Mouse (Mus musculus) lung, embryonic 14.5 days (tissue): ENCODE results near the gene Il4i1. TPM values are rescaled to one million over a fixed set of nuclear protein-coding genes. Genes with fewer than 3 reads are reported as not detected.

Source experiments
- ATAC-seq: fragments of 200-750 bp; cut with Nextera tagmentation; 2 replicates; pipeline ENCODE4 v1.8.0; 2017; ENCODE audit warnings: mild to moderate bottlenecking, moderate TSS enrichment, moderate library complexity; ENCODE audit not compliant: insufficient read depth
- DNase-seq: peaks from one replicate; pipeline ENCODE4 v3.0.0-alpha.2; 2015
- H3K27ac ChIP-seq: fragments of 300-500 bp; sonication (generic); 2 replicates; pipeline ENCODE4 v1.5.1; 2014; ENCODE audit warnings: low read depth, mild to moderate bottlenecking, moderate library complexity
- H3K27me3 ChIP-seq: fragments of 300-500 bp; sonication (generic); 2 replicates; pipeline ENCODE4 v1.6.1; 2014; ENCODE audit warnings: low read length, control low read depth; ENCODE audit not compliant: insufficient read depth
- H3K36me3 ChIP-seq: fragments of 300-500 bp; sonication (generic); 2 replicates; pipeline ENCODE4 v1.6.1; 2014; ENCODE audit warnings: control low read depth; ENCODE audit not compliant: insufficient read depth
- H3K4me1 ChIP-seq: fragments of 300-500 bp; sonication (generic); 2 replicates; pipeline ENCODE4 v1.6.1; 2014; ENCODE audit warnings: antibody characterized with exemption, control low read depth; ENCODE audit not compliant: insufficient read depth
- H3K4me2 ChIP-seq: fragments of 300-500 bp; sonication (generic); 2 replicates; pipeline ENCODE4 v1.6.1; 2014; ENCODE audit warnings: mild to moderate bottlenecking
- H3K4me3 ChIP-seq: fragments of 300-500 bp; sonication (generic); 2 replicates; pipeline ENCODE4 v1.5.1; 2014; ENCODE audit warnings: low read depth, low read length
- H3K9ac ChIP-seq: fragments of 300-500 bp; sonication (generic); 2 replicates; pipeline ENCODE4 v1.6.1; 2014
- H3K9me3 ChIP-seq: fragments of 300-500 bp; sonication (generic); 2 replicates; pipeline ENCODE4 v1.6.1; 2016; ENCODE audit warnings: low read depth, low read length, control low read depth
- CTCF ChIP-seq: IDR thresholded peaks from 2 replicates; pipeline ENCODE4 v1.5.1; 2016; ENCODE audit warnings: antibody characterized with exemption, low read depth
- WGBS: fragments of 180-500 bp; shearing (Covaris S2); extraction: QIAGEN DNeasy Blood & Tissue Kit; methylation state at CpG from one replicate; pipeline ENCODE4 v1.1.7; 2014; 5-methylcytosine and 5-hydroxymethylcytosine counted together
- polyA plus RNA-seq: library from polyadenylated mRNA; unstranded; fragments of >200 nt; fragmentation: Nextera tagmentation; extraction: Ambion mirVana; gene quantifications from 2 replicates; pipeline ENCODE4 v1.2.1, GENCODE M21; 2014

Il4i1 gene
- polyA plus RNA-seq, 1 experiment from 2014 or later = 0.93 TPM

DNA sequence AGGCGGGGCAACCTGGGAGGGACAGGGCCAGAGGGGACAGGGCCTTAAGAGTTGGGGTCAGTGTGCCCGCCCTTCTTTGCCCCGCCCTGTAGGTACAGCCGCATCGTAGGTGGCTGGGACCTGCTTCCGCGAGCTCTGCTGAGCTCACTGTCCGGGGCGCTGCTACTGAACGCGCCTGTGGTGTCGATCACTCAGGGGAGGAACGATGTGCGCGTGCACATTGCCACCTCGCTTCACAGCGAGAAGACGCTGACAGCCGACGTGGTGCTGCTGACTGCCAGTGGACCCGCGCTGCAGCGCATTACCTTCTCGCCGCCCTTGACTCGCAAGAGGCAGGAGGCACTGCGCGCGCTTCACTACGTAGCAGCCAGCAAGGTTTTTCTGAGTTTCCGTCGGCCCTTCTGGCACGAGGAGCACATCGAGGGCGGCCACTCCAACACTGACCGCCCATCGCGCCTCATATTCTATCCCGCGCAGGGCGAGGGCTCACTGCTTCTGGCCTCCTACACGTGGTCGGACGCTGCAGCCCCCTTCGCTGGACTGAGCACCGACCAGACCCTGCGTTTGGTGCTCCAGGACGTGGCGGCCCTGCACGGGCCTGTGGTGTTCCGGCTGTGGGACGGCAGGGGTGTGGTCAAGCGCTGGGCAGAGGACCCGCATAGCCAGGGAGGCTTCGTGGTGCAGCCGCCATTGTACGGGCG lies 23.5 kb downstream of the Il4i1 start:
- ATAC-seq (peak; percentile 58), DNase-seq (peak; percentile 66)
- Histone ChIP-seq H3K9me3 (no peaks in the 10 kb centered on the region), H3K4me1 (no peaks in the 10 kb centered on the region), H3K36me3 (peaks cover 40% of the 10 kb centered on the region), H3K9ac (peak overlapping the region; percentile 27), H3K27me3 (peaks cover 15% of the 10 kb centered on the region), H3K27ac (no peak overlapping the region), H3K4me2 (peak overlapping the region; percentile 59), H3K4me3 (peak overlapping the region; percentile 30)
- no peak for TF ChIP-seq CTCF
- WGBS = 1% methylated on average over 58 of the region's 58 CpGs

- H3K27ac ChIP-seq = no peak overlapping the region
- peaks cover 15% of the 10 kb centered on the region for H3K27me3 ChIP-seq
- H3K4me2 ChIP-seq = peak overlapping the region; percentile 59; the same call in 1 of the 2 replicates
- no peaks in the 10 kb centered on the region for H3K9me3 ChIP-seq
- whole genome bisulfite sequencing = 51% methylated on average over 14 of the region's 14 CpGs
- no peak overlapping the region; the same call in 1 of the 2 replicates for H3K4me3 ChIP-seq
- H3K4me1 ChIP-seq = no peaks in the 10 kb centered on the region
- peaks cover 47% of the 10 kb centered on the region for H3K36me3 ChIP-seq
- ATAC-seq = no peak
- TF ChIP-seq CTCF = no peak
- H3K9ac ChIP-seq = no peak overlapping the region
- no peak for DNase-seq
These were observed 24.2 kb downstream of the Il4i1 start for GRCm38 (mm10) chr7:44840426-44840825.

DNA sequence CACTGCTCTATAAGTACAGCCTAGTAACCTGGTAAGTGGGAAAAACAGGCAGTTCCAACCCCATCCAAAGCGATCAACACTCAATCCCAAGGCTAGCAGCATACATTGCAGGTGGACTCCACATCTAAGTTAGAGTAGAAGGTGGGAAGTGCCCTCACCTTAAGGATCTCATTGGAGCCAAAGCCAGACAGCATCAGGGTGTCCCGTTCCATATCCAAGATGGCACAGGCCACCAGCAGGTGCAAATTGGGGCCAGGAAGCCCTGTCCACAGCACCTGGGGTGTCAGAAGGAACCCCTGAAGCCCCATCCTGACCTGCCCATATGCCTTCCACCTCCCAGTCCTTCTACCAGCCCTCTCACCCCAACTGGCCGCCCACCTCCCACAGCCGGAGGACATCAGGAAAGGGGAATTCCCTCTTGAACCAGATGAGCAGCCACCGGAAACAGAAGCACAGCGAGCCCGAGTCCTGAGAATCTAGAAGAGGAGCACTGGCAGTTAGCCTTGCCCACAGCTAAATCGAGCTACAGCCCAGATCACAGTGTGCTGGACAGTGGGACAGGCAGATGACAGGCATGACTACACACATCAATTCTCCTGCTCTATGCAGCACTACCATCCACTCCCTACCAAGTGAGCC lies 25.8 kb downstream of the Il4i1 start:
- H3K4me3 ChIP-seq = no peak overlapping the region
- H3K9me3 ChIP-seq = no peaks in the 10 kb centered on the region
- no peak for ATAC-seq
- no peaks in the 10 kb centered on the region for H3K4me1 ChIP-seq
- peaks cover 62% of the 10 kb centered on the region for H3K36me3 ChIP-seq
- no peak for DNase-seq
- H3K9ac ChIP-seq = no peak overlapping the region
- 83% methylated on average over 8 of the region's 8 CpGs for WGBS
- H3K27me3 ChIP-seq = peaks cover 15% of the 10 kb centered on the region
- no peak overlapping the region for H3K27ac ChIP-seq
- no peak overlapping the region for H3K4me2 ChIP-seq
- TF ChIP-seq CTCF = no peak

DNA sequence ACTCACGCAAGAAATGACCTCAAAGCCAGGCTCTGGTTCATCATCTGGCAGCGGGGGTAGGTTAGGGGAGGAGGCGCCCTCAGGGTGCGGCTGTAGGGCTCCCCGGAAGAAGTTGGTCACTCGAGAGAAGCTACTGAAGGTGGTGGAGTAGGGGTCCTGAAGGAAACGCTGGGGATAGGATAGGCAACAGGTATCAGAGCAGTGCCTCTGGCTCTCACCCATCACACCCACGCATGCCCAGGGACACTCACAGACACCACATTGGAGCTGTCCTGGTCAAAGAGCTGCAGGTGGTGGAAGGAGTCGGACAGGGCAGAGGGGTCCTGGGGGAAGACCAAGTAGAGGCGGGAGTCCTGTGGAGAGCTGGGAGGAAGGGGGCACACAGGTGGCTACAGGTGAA lies 28.8 kb downstream of the Il4i1 start:
- WGBS = 90% methylated on average over 10 of the region's 10 CpGs
- H3K4me3 ChIP-seq = no peak overlapping the region
- ATAC-seq (no peak), DNase-seq (no peak)
- peaks cover 7% of the 10 kb centered on the region; the same call in 1 of the 2 replicates for H3K4me1 ChIP-seq
- no peak overlapping the region for H3K27ac ChIP-seq
- H3K27me3 ChIP-seq = peaks cover 7% of the 10 kb centered on the region; the same call in 1 of the 2 replicates
- peaks cover 62% of the 10 kb centered on the region for H3K36me3 ChIP-seq
- no peak for TF ChIP-seq CTCF
- H3K9ac ChIP-seq = no peak overlapping the region
- H3K4me2 ChIP-seq = no peak overlapping the region
- no peaks in the 10 kb centered on the region for H3K9me3 ChIP-seq

DNA sequence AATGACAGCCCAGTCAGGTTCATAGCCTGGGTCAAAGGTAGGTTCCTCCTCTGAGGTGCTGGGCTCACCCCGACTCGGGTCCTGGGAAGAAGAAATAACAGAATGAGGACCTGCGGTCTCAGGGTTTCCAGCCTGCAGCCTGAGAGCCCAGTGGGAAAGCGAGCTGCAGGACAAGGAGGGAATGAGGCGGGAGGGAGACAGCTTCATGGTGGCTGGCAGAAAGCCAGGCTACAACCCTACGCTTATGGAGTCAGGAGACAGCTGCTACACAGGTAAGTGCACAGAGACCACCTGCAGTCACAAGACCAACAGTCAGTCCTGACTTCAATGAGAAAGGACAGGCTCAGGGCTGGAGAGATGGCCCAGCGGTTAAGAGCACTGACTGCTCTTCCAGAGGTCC lies 30.6 kb downstream of the Il4i1 start:
- DNase-seq (no peak), ATAC-seq (no peak)
- Histone ChIP-seq H3K36me3 (peaks cover 54% of the 10 kb centered on the region), H3K4me1 (peaks cover 7% of the 10 kb centered on the region; the same call in 1 of the 2 replicates), H3K27me3 (no peaks in the 10 kb centered on the region), H3K4me3 (no peak overlapping the region), H3K9ac (no peak overlapping the region), H3K9me3 (no peaks in the 10 kb centered on the region), H3K4me2 (no peak overlapping the region), H3K27ac (no peak overlapping the region)
- WGBS = 91% methylated on average over 7 of the region's 7 CpGs
- TF ChIP-seq CTCF = no peak

GRCm38 (mm10) chr7:44847772-44848171 lies 31.6 kb downstream of the Il4i1 start:
- no peaks in the 10 kb centered on the region for H3K9me3 ChIP-seq
- H3K4me2 ChIP-seq = peak overlapping the region; percentile 76
- H3K27me3 ChIP-seq = no peaks in the 10 kb centered on the region
- TF ChIP-seq CTCF = no peak
- H3K9ac ChIP-seq = peak overlapping the region; percentile 43
- H3K27ac ChIP-seq = peak overlapping the region; percentile 6; the same call in 1 of the 2 replicates
- DNase-seq (no peak), ATAC-seq (no peak)
- peak overlapping the region; percentile 83 for H3K4me3 ChIP-seq
- H3K36me3 ChIP-seq = peaks cover 54% of the 10 kb centered on the region
- peaks cover 7% of the 10 kb centered on the region; the same call in 1 of the 2 replicates for H3K4me1 ChIP-seq
- 64% methylated on average over 5 of the region's 5 CpGs for WGBS
